Mouse (Mus musculus): ENCODE data around the gene Ipo9.
A peak's percentile ranks its signal among the peaks of the same experiment; 100 is the strongest.

The Ipo9 gene

GRCm38 (mm10) chr1:135429901-135430668 lies at the start of gene Ipo9:
TSS of gene Ipo9 (minus strand) at chr1:135430499.
- peak; percentile 95 for DNase-seq

GRCm38 (mm10) chr1:135475571-135475895 lies 45.2 kb upstream of the Ipo9 start:
- no peak for DNase-seq

GRCm38 (mm10) chr1:135474861-135475570 lies 44.7 kb upstream of the Ipo9 start:
- no peak for DNase-seq

GRCm38 (mm10) chr1:135472536-135472935 lies 42.2 kb upstream of the Ipo9 start:
- DNase-seq, result no peak

- DNase-seq, result no peak
Measured at GRCm38 (mm10) chr1:135471742-135472141, 41.4 kb upstream of the Ipo9 start.

GRCm38 (mm10) chr1:135470546-135470945 lies 40.2 kb upstream of the Ipo9 start:
- no peak for DNase-seq

- no peak for DNase-seq
Measured at GRCm38 (mm10) chr1:135467462-135467861, 37.2 kb upstream of the Ipo9 start.

GRCm38 (mm10) chr1:135466935-135467334 lies 36.6 kb upstream of the Ipo9 start:
- DNase-seq, result no peak

- no peak for DNase-seq
Measured at GRCm38 (mm10) chr1:135465734-135466133, 35.4 kb upstream of the Ipo9 start.

- DNase-seq, result no peak
Measured at GRCm38 (mm10) chr1:135462736-135463135, 32.4 kb upstream of the Ipo9 start.

GRCm38 (mm10) chr1:135462304-135462703 lies 32.0 kb upstream of the Ipo9 start:
- no peak for DNase-seq

GRCm38 (mm10) chr1:135461097-135461730 lies 30.9 kb upstream of the Ipo9 start:
- peak; percentile 79 for DNase-seq

- DNase-seq, result no peak
Measured at GRCm38 (mm10) chr1:135460521-135460920, 30.2 kb upstream of the Ipo9 start.

- no peak for DNase-seq
Measured at GRCm38 (mm10) chr1:135457860-135458259, 27.6 kb upstream of the Ipo9 start.

GRCm38 (mm10) chr1:135452259-135452658 lies 22.0 kb upstream of the Ipo9 start:
- peak; percentile 53 for DNase-seq

GRCm38 (mm10) chr1:135451419-135451818 lies 21.1 kb upstream of the Ipo9 start:
- DNase-seq, result no peak

- no peak for DNase-seq
Measured at GRCm38 (mm10) chr1:135449876-135450275, 19.6 kb upstream of the Ipo9 start.

- DNase-seq, result no peak
Measured at GRCm38 (mm10) chr1:135448940-135449339, 18.6 kb upstream of the Ipo9 start.

GRCm38 (mm10) chr1:135443506-135443905 lies 13.2 kb upstream of the Ipo9 start:
- no peak for DNase-seq

GRCm38 (mm10) chr1:135441861-135442260 lies 11.6 kb upstream of the Ipo9 start:
- no peak for DNase-seq

GRCm38 (mm10) chr1:135440986-135441385 lies 10.7 kb upstream of the Ipo9 start:
- DNase-seq, result no peak

- DNase-seq, result no peak
Measured at GRCm38 (mm10) chr1:135438801-135439200, 8.5 kb upstream of the Ipo9 start.

- DNase-seq, result no peak
Measured at GRCm38 (mm10) chr1:135435823-135436222, 5.5 kb upstream of the Ipo9 start.

GRCm38 (mm10) chr1:135430669-135431017 lies 344 bp upstream of the Ipo9 start:
- DNase-seq, result no peak
